Mouse (Mus musculus): ENCODE data around the gene S100a7a.

- TF ChIP-seq POLR2A (IDR thresholded peaks at IDR 0.05; ENCODE audit: control insufficient read depth, extremely low read depth, insufficient read depth, low read length, poor library complexity) (no peak), CTCF (IDR thresholded peaks at IDR 0.05; ENCODE audit: borderline replicate concordance, control insufficient read depth, extremely low read depth, insufficient read depth, low read length, poor library complexity) (no peak)
Observed at GRCm38 (mm10) chr3:90639511-90640154, 14.2 kb upstream of the S100a7a start.

Measured in thymus, adult 2 months (tissue).